Mouse (Mus musculus) cerebellum, adult 2 months (tissue): ENCODE measurements at regions not wholly inside any gene's neighbourhood (a gene's known extent, or its start where the extent isn't known, plus 50 kb on each side); places are given as distances from the start of the nearest gene placed in this dataset.

Source experiments
- CTCF ChIP-seq: fragments of 200-500 bp; IDR thresholded peaks from 2 replicates; pipeline ENCODE4 v1.5.1; 2011; ENCODE audit warnings: low read depth, mild to moderate bottlenecking, control low read depth, low read length, moderate library complexity, borderline replicate concordance; ENCODE audit not compliant: insufficient read depth
- POLR2A ChIP-seq: fragments of 200-500 bp; IDR thresholded peaks from 2 replicates; pipeline ENCODE4 v1.6.1; 2011; ENCODE audit warnings: low read length, control low read depth, borderline replicate concordance; ENCODE audit not compliant: insufficient read depth

GRCm38 (mm10) chr3:38692768-38693167 is 194.0 kb upstream of the Fat4 start:
- TF ChIP-seq POLR2A (no peak), CTCF (no peak)
